Mouse (Mus musculus) liver, embryonic 14.5 days (tissue): Measurements from ENCODE around the gene Tbcd.

Experiments used
- CTCF ChIP-seq: IDR thresholded peaks from 2 replicates; pipeline ENCODE4 v1.5.1; 2016; ENCODE audit warnings: antibody characterized with exemption, low read depth, control low read depth
- EP300 ChIP-seq: IDR thresholded peaks from 2 replicates; pipeline ENCODE4 v1.6.1; 2016; ENCODE audit warnings: antibody characterized with exemption, low read depth

- no peak for TF ChIP-seq CTCF
- TF ChIP-seq EP300, result no peak
Observed at GRCm38 (mm10) chr11:121553458-121553857, 101.7 kb downstream of the Tbcd start.
